Mouse (Mus musculus) limb, embryonic 14.5 days (tissue): Measurements from ENCODE around the gene Atf1. TPM values are rescaled to one million over a fixed set of nuclear protein-coding genes. Genes with fewer than 3 reads are reported as not detected.

ENCODE experiments used
- ATAC-seq: fragments of 200-750 bp; cut with Nextera tagmentation; 2 replicates; pipeline ENCODE4 v1.8.0; 2017; ENCODE audit warnings: low read depth, moderate number of reproducible peaks, moderate TSS enrichment; ENCODE audit not compliant: low FRiP score
- DNase-seq: peaks from one replicate; pipeline ENCODE4 v3.0.0-alpha.2; 2015; ENCODE audit warnings: low spot score
- H3K27ac ChIP-seq: fragments of 300-500 bp; sonication (generic); replicated peaks from 2 replicates; pipeline ENCODE4 v1.5.1; 2014; ENCODE audit warnings: low read depth, mild to moderate bottlenecking, low read length, moderate library complexity, mixed read lengths
- H3K27me3 ChIP-seq: fragments of 300-500 bp; sonication (generic); 2 replicates; pipeline ENCODE4 v1.6.1; 2014; ENCODE audit warnings: low read length, mixed read lengths; ENCODE audit not compliant: control insufficient read depth, insufficient read depth
- H3K36me3 ChIP-seq: fragments of 300-500 bp; sonication (generic); 2 replicates; pipeline ENCODE4 v1.6.1; 2014; ENCODE audit warnings: mild to moderate bottlenecking, low read length, moderate library complexity, mixed read lengths; ENCODE audit not compliant: control insufficient read depth, insufficient read depth
- H3K4me1 ChIP-seq: fragments of 300-500 bp; sonication (generic); 2 replicates; pipeline ENCODE4 v1.6.1; 2014; ENCODE audit warnings: antibody characterized with exemption, low read length, mixed read lengths; ENCODE audit not compliant: control insufficient read depth, insufficient read depth
- H3K4me2 ChIP-seq: fragments of 300-500 bp; sonication (generic); replicated peaks from 2 replicates; pipeline ENCODE4 v1.6.1; 2014; ENCODE audit warnings: low read depth, mild to moderate bottlenecking, low read length, moderate library complexity; ENCODE audit not compliant: severe bottlenecking
- H3K4me3 ChIP-seq: fragments of 300-500 bp; sonication (generic); replicated peaks from 2 replicates; pipeline ENCODE4 v1.5.1; 2014; ENCODE audit warnings: low read length
- H3K9ac ChIP-seq: fragments of 300-500 bp; sonication (generic); 2 replicates; pipeline ENCODE4 v1.6.1; 2014; ENCODE audit warnings: mild to moderate bottlenecking, low read depth, low read length, moderate library complexity; ENCODE audit not compliant: severe bottlenecking
- H3K9me3 ChIP-seq: fragments of 300-500 bp; sonication (generic); 2 replicates; pipeline ENCODE4 v1.6.1; 2016; ENCODE audit warnings: low read length; ENCODE audit not compliant: control insufficient read depth
- POLR2A ChIP-seq: fragments of 200-500 bp; IDR thresholded peaks from 2 replicates; pipeline ENCODE4 v1.8.0; 2012; ENCODE audit warnings: inconsistent platforms, mild to moderate bottlenecking, moderate library complexity, borderline replicate concordance; ENCODE audit not compliant: insufficient read depth, insufficient read length; ENCODE audit errors: extremely low read depth
- WGBS: fragments of 180-500 bp; shearing (Covaris S2); extraction: QIAGEN DNeasy Blood & Tissue Kit; methylation state at CpG from one replicate; pipeline ENCODE4 v1.1.7; 2014; 5-methylcytosine and 5-hydroxymethylcytosine counted together
- polyA plus RNA-seq, 2 experiments: library from polyadenylated mRNA; depleted of rRNA in 1 of 2; stranded (reverse) in 1 of 2; unstranded in 1 of 2; fragments of >200 nt; fragmentation: Nextera tagmentation in 1 of 2; extraction: Ambion mirVana in 1 of 2; gene quantifications; 2 replicates each; pipeline versions ENCODE4 v1.2.1 to v1.2.3; 2012 to 2014

The Atf1 gene
- polyA plus RNA-seq, 2 experiments, result 32.8 to 44.2 TPM

DNA sequence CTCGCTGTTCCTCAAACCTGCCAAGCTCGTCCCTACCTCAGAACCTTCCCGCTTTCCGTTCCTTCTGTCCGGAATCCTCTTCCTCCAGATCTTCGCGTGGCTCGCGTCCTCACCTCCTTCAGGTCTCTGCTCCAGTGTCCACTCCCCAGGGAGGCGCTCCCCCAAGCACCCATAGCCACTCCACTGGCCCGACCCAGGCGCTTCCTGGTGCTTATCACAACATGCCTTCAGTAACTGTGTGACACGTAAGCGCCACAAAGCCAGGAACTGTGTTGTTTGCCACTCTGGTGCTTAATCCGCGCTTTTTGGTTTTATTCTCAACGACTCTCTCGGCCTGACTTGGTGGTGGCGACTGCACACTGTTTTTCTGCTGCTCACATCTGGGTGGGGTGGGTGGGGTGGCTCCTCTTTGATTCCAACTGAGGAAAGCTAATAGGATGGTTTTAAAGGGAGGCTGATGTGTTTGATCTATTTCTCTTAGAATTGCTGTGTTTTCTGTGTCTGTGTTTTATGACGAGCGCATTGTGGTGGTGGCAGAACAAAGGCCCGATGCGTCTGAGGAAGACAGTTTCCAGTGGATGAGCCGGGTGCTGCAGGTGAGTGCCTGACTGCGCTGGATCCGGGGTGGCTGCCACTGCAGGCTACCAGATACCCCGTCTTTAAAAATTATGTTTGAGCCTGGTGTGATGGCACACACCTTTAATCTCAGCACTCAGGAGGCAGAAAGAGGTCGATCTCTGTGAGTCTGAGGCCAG lies 44.9 kb upstream of the Atf1 start:
- WGBS, result 84% methylated on average over 28 of the region's 28 CpGs
- no peak for TF ChIP-seq POLR2A

GRCm38 (mm10) chr15:100183510-100183909 lies 44.1 kb upstream of the Atf1 start:
- no peak overlapping the region for H3K27ac ChIP-seq
- TF ChIP-seq POLR2A, result no peak
- no peaks in the 10 kb centered on the region for H3K4me1 ChIP-seq
- no peak overlapping the region for H3K9ac ChIP-seq
- H3K4me2 ChIP-seq, result no peak overlapping the region
- no peak overlapping the region for H3K4me3 ChIP-seq
- peaks cover 69% of the 10 kb centered on the region for H3K36me3 ChIP-seq
- H3K9me3 ChIP-seq, result no peaks in the 10 kb centered on the region
- no peaks in the 10 kb centered on the region for H3K27me3 ChIP-seq
- no peak for ATAC-seq
- DNase-seq, result no peak
- WGBS, result 92% methylated on average over 10 of the region's 10 CpGs

More for the DNA sequence above, 44.9 kb upstream of the Atf1 start:
- Histone ChIP-seq H3K36me3 (peaks cover 70% of the 10 kb centered on the region), H3K4me3 (no peak overlapping the region), H3K27ac (no peak overlapping the region), H3K9ac (no peak overlapping the region), H3K27me3 (no peaks in the 10 kb centered on the region), H3K9me3 (no peaks in the 10 kb centered on the region), H3K4me1 (no peaks in the 10 kb centered on the region), H3K4me2 (no peak overlapping the region)
- DNase-seq, result no peak
- no peak for ATAC-seq

DNA sequence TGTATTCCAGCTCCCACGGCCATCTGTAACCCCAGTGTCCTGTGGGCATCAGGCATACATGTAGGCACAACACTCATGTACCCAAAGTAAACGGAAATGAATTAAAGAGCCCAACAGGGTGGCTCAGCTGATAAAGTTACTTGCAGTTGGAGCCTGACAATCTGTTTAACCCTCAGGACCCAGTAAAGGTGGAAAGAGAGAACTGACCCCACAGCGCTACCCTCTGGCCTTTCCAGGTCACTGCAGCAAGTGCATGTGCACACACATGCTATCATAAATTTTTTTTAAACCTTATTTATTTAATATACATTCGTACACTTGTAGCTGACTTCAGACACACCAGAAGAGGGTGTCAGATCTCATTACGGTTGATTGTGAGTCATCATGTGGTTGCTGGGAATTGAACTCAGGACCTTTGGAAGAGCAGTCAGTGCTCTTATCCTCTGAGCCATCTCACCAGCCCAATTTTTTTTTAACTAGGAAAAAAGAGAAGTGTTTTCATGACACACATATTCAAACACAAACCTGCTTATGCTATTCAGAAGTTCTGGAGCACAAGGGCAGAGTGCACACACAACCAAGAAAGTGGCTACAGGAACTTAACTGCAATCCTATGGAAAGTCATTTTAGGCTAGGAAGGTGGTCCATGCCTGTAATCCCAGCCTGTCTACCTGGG lies 42.7 kb upstream of the Atf1 start:
- 84% methylated on average over 5 of the region's 5 CpGs for WGBS
- Histone ChIP-seq H3K4me1 (no peaks in the 10 kb centered on the region), H3K27me3 (no peaks in the 10 kb centered on the region), H3K4me3 (no peak overlapping the region), H3K36me3 (peaks cover 71% of the 10 kb centered on the region), H3K9me3 (no peaks in the 10 kb centered on the region), H3K27ac (no peak overlapping the region), H3K9ac (no peak overlapping the region), H3K4me2 (no peak overlapping the region)
- DNase-seq (no peak), ATAC-seq (no peak)
- no peak for TF ChIP-seq POLR2A

GRCm38 (mm10) chr15:100186234-100186633 lies 41.4 kb upstream of the Atf1 start:
- Histone ChIP-seq H3K27ac (no peak overlapping the region), H3K9me3 (no peaks in the 10 kb centered on the region), H3K9ac (no peak overlapping the region), H3K4me1 (no peaks in the 10 kb centered on the region), H3K36me3 (peaks cover 76% of the 10 kb centered on the region), H3K27me3 (no peaks in the 10 kb centered on the region), H3K4me3 (no peak overlapping the region), H3K4me2 (no peak overlapping the region)
- no peak for TF ChIP-seq POLR2A
- DNase-seq, result no peak
- ATAC-seq, result no peak
- WGBS, result 87% methylated on average over 9 of the region's 9 CpGs

DNA sequence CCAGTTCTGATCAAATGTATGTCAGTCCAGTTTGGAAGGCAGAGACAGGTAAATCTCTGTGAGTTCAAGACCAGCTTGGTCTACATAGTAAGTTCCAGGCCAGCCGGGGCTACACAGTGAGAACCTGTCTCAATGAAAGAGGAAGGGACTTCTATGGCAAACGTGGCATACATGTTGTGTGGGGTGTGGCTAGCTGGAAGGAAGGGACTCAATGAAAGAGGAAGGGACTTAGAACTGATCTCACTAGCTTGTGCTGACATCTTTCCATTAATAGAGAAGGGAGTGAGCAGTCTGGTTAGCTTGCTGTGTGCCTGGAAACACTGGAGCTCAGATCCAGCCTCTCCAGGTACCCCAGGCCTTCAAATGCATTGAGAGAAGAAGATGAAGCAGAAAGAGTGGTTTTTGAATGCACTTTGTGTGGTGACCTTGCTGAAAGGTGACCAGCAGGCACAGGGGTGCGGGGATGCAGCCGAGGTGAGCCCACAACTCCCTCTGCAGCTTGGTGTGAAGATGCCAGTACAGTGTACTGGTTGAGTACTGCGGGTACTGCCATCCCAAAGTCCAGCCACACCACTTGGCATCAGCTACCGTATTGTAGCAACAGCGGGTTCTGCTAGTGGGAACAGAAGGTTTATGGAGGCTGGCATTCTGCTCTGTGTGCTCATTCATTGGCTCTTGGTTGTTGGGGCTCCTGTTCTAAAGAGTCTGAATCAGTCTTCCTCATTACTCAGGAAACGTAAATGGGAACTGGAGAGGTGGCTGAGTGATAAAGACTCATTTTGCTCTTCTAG lies 40.5 kb upstream of the Atf1 start:
- no peaks in the 10 kb centered on the region for H3K27me3 ChIP-seq
- 92% methylated on average over 8 of the region's 8 CpGs for WGBS
- DNase-seq, result no peak
- no peak overlapping the region for H3K9ac ChIP-seq
- no peak overlapping the region for H3K27ac ChIP-seq
- H3K4me2 ChIP-seq, result no peak overlapping the region
- no peaks in the 10 kb centered on the region for H3K4me1 ChIP-seq
- no peak overlapping the region for H3K4me3 ChIP-seq
- H3K9me3 ChIP-seq, result no peaks in the 10 kb centered on the region
- TF ChIP-seq POLR2A, result no peak
- ATAC-seq, result no peak
- peaks cover 76% of the 10 kb centered on the region for H3K36me3 ChIP-seq
